Mouse (Mus musculus): ENCODE measurements at regions not wholly inside any gene's neighbourhood (a gene's known extent, or its start where the extent isn't known, plus 50 kb on each side); places are given as distances from the start of the nearest gene placed in this dataset.
A peak's percentile ranks its signal among the peaks of the same experiment; 100 is the strongest.

GRCm38 (mm10) chr10:17529851-17530509, 193.0 kb upstream of the Cited2 start:
- no peak for ATAC-seq (ENCODE audit: low FRiP score, low TSS enrichment)
- peaks cover 21% of the 10 kb centered on the region for H3K4me1 ChIP-seq (ENCODE audit: control insufficient read depth, insufficient read depth, low read length)
- H3K9ac ChIP-seq (ENCODE audit: low read depth, low read length): no peak overlapping the region
- H3K36me3 ChIP-seq (ENCODE audit: control insufficient read depth, insufficient read depth, low read length): no peaks in the 10 kb centered on the region
- 86% methylated on average over 4 of the region's 4 CpGs for WGBS
- no peaks in the 10 kb centered on the region for H3K27me3 ChIP-seq (ENCODE audit: control insufficient read depth, insufficient read depth, low read length)
- H3K4me3 ChIP-seq (ENCODE audit: low read length): no peak overlapping the region
- no peaks in the 10 kb centered on the region for H3K9me3 ChIP-seq (ENCODE audit: control insufficient read depth, low read length)
- H3K4me2 ChIP-seq (replicated peaks; ENCODE audit: low read depth, low read length): no peak overlapping the region
- no peak overlapping the region for H3K27ac ChIP-seq (ENCODE audit: low read depth, low read length)

- Histone ChIP-seq H3K4me2 (replicated peaks; ENCODE audit: low read depth, low read length) (no peak overlapping the region), H3K27ac (ENCODE audit: low read depth, low read length) (no peak overlapping the region), H3K27me3 (ENCODE audit: control insufficient read depth, insufficient read depth, low read length) (no peaks in the 10 kb centered on the region), H3K4me3 (ENCODE audit: low read length) (no peak overlapping the region), H3K36me3 (ENCODE audit: control insufficient read depth, insufficient read depth, low read length) (no peaks in the 10 kb centered on the region), H3K4me1 (ENCODE audit: control insufficient read depth, insufficient read depth, low read length) (peaks cover 21% of the 10 kb centered on the region), H3K9ac (ENCODE audit: low read depth, low read length) (no peak overlapping the region), H3K9me3 (ENCODE audit: control insufficient read depth, low read length) (no peaks in the 10 kb centered on the region)
- 76% methylated on average over 3 of the region's 3 CpGs for WGBS
- no peak for ATAC-seq (ENCODE audit: low FRiP score, low TSS enrichment)
Measured at GRCm38 (mm10) chr10:17531021-17531420, 192.0 kb upstream of the Cited2 start.

GRCm38 (mm10) chr10:17538944-17539533, 184.0 kb upstream of the Cited2 start:
- H3K9me3 ChIP-seq (ENCODE audit: control insufficient read depth, low read length): no peaks in the 10 kb centered on the region
- H3K9ac ChIP-seq (ENCODE audit: low read depth, low read length): no peak overlapping the region
- WGBS: 83% methylated on average over 6 of the region's 6 CpGs
- no peak overlapping the region for H3K4me2 ChIP-seq (replicated peaks; ENCODE audit: low read depth, low read length)
- H3K36me3 ChIP-seq (ENCODE audit: control insufficient read depth, insufficient read depth, low read length): no peaks in the 10 kb centered on the region
- ATAC-seq (ENCODE audit: low FRiP score, low TSS enrichment): no peak
- no peak overlapping the region for H3K4me3 ChIP-seq (ENCODE audit: low read length)
- H3K27ac ChIP-seq (ENCODE audit: low read depth, low read length): no peak overlapping the region
- no peaks in the 10 kb centered on the region for H3K27me3 ChIP-seq (ENCODE audit: control insufficient read depth, insufficient read depth, low read length)
- H3K4me1 ChIP-seq (ENCODE audit: control insufficient read depth, insufficient read depth, low read length): no peaks in the 10 kb centered on the region

- H3K36me3 ChIP-seq (ENCODE audit: control insufficient read depth, insufficient read depth, low read length): no peaks in the 10 kb centered on the region
- H3K9me3 ChIP-seq (ENCODE audit: control insufficient read depth, low read length): no peaks in the 10 kb centered on the region
- no peak overlapping the region for H3K4me2 ChIP-seq (replicated peaks; ENCODE audit: low read depth, low read length)
- no peak for ATAC-seq (ENCODE audit: low FRiP score, low TSS enrichment)
- H3K4me3 ChIP-seq (ENCODE audit: low read length): no peak overlapping the region
- WGBS: 54% methylated on average over 6 of the region's 6 CpGs
- H3K27me3 ChIP-seq (ENCODE audit: control insufficient read depth, insufficient read depth, low read length): no peaks in the 10 kb centered on the region
- peak overlapping the region; percentile 11; the same call in 1 of the 2 replicates for H3K27ac ChIP-seq (ENCODE audit: low read depth, low read length)
- no peaks in the 10 kb centered on the region for H3K4me1 ChIP-seq (ENCODE audit: control insufficient read depth, insufficient read depth, low read length)
- H3K9ac ChIP-seq (ENCODE audit: low read depth, low read length): no peak overlapping the region
Measured at GRCm38 (mm10) chr10:17540404-17541375, 182.3 kb upstream of the Cited2 start.

GRCm38 (mm10) chr10:17542104-17542846, 180.7 kb upstream of the Cited2 start:
- H3K4me3 ChIP-seq (ENCODE audit: low read length): no peak overlapping the region
- no peaks in the 10 kb centered on the region for H3K9me3 ChIP-seq (ENCODE audit: control insufficient read depth, low read length)
- H3K4me2 ChIP-seq (replicated peaks; ENCODE audit: low read depth, low read length): no peak overlapping the region
- H3K27ac ChIP-seq (ENCODE audit: low read depth, low read length): peak overlapping the region; percentile 43; the same call in 1 of the 2 replicates
- H3K27me3 ChIP-seq (ENCODE audit: control insufficient read depth, insufficient read depth, low read length): no peaks in the 10 kb centered on the region
- H3K9ac ChIP-seq (ENCODE audit: low read depth, low read length): no peak overlapping the region
- H3K4me1 ChIP-seq (ENCODE audit: control insufficient read depth, insufficient read depth, low read length): no peaks in the 10 kb centered on the region
- H3K36me3 ChIP-seq (ENCODE audit: control insufficient read depth, insufficient read depth, low read length): no peaks in the 10 kb centered on the region
- ATAC-seq (ENCODE audit: low FRiP score, low TSS enrichment): peak; percentile 80
- WGBS: 67% methylated on average over 8 of the region's 8 CpGs

- Histone ChIP-seq H3K9me3 (ENCODE audit: control insufficient read depth, low read length) (no peaks in the 10 kb centered on the region), H3K4me1 (ENCODE audit: control insufficient read depth, insufficient read depth, low read length) (no peaks in the 10 kb centered on the region), H3K27me3 (ENCODE audit: control insufficient read depth, insufficient read depth, low read length) (no peaks in the 10 kb centered on the region), H3K9ac (ENCODE audit: low read depth, low read length) (no peak overlapping the region), H3K36me3 (ENCODE audit: control insufficient read depth, insufficient read depth, low read length) (no peaks in the 10 kb centered on the region), H3K27ac (ENCODE audit: low read depth, low read length) (peak overlapping the region; percentile 5; the same call in 1 of the 2 replicates), H3K4me3 (ENCODE audit: low read length) (no peak overlapping the region), H3K4me2 (replicated peaks; ENCODE audit: low read depth, low read length) (no peak overlapping the region)
- 0 out of 2 replicates have a peak, but pooled peaks have one; percentile 35 for ATAC-seq (ENCODE audit: low FRiP score, low TSS enrichment)
- 76% methylated on average over 5 of the region's 5 CpGs for WGBS
Measured at GRCm38 (mm10) chr10:17542847-17543421, 180.1 kb upstream of the Cited2 start.

- no peak overlapping the region for H3K4me3 ChIP-seq (ENCODE audit: low read length)
- no peaks in the 10 kb centered on the region for H3K4me1 ChIP-seq (ENCODE audit: control insufficient read depth, insufficient read depth, low read length)
- H3K27ac ChIP-seq (ENCODE audit: low read depth, low read length): no peak overlapping the region
- no peaks in the 10 kb centered on the region for H3K27me3 ChIP-seq (ENCODE audit: control insufficient read depth, insufficient read depth, low read length)
- H3K4me2 ChIP-seq (replicated peaks; ENCODE audit: low read depth, low read length): no peak overlapping the region
- H3K9ac ChIP-seq (ENCODE audit: low read depth, low read length): no peak overlapping the region
- H3K36me3 ChIP-seq (ENCODE audit: control insufficient read depth, insufficient read depth, low read length): no peaks in the 10 kb centered on the region
- H3K9me3 ChIP-seq (ENCODE audit: control insufficient read depth, low read length): no peaks in the 10 kb centered on the region
- ATAC-seq (ENCODE audit: low FRiP score, low TSS enrichment): no peak
Measured at GRCm38 (mm10) chr10:17545291-17545690, 177.7 kb upstream of the Cited2 start.

- no peak overlapping the region for H3K4me2 ChIP-seq (replicated peaks; ENCODE audit: low read depth, low read length)
- no peak overlapping the region for H3K9ac ChIP-seq (ENCODE audit: low read depth, low read length)
- H3K36me3 ChIP-seq (ENCODE audit: control insufficient read depth, insufficient read depth, low read length): no peaks in the 10 kb centered on the region
- no peaks in the 10 kb centered on the region for H3K9me3 ChIP-seq (ENCODE audit: control insufficient read depth, low read length)
- H3K4me3 ChIP-seq (ENCODE audit: low read length): no peak overlapping the region
- no peak for ATAC-seq (ENCODE audit: low FRiP score, low TSS enrichment)
- WGBS: 90% methylated on average over 3 of the region's 3 CpGs
- H3K27me3 ChIP-seq (ENCODE audit: control insufficient read depth, insufficient read depth, low read length): no peaks in the 10 kb centered on the region
- no peaks in the 10 kb centered on the region for H3K4me1 ChIP-seq (ENCODE audit: control insufficient read depth, insufficient read depth, low read length)
- no peak overlapping the region for H3K27ac ChIP-seq (ENCODE audit: low read depth, low read length)
Measured at GRCm38 (mm10) chr10:17547986-17548385, 175.0 kb upstream of the Cited2 start.
